In genomic region chr5:35524381-35524780, GRCm38 (mm10) we compare ENCODE assay signal across 11 mouse cellular contexts. TPM values are rescaled to one million over a fixed set of nuclear protein-coding genes. Genes with fewer than 3 reads are reported as not detected.
A peak's percentile ranks its signal among the peaks of the same experiment; 100 is the strongest.
DNase-seq lines count a peak whose midpoint lies in the region; ATAC-seq and TF ChIP-seq lines count a peak whose summit lies in the region.
"Had no signal": no experiment of that assay in that cellular context is flagged by ENCODE, and none has a peak within 500 bp of the region (broad histone marks: within the 10 kb centered on the region; RNA-seq: fewer than 3 reads in every experiment).

No protein-coding gene starts in this region.

- 0 out of 2 replicates have a peak overlapping the region, but pooled peaks have one; percentile 57 for H3K4me2 ChIP-seq in forebrain, embryonic 12.5 days
- H3K4me2 ChIP-seq in forebrain, embryonic 13.5 days: no peak overlapping the region
- peak overlapping the region; percentile 58 for H3K4me2 ChIP-seq in intestine, embryonic 14.5 days (ENCODE audit: low read length)
- no peak overlapping the region for H3K4me2 ChIP-seq in intestine, postnatal 0 days (replicated peaks; ENCODE audit: low read depth)
- peak overlapping the region; percentile 89; the same call in 1 of the 2 replicates for H3K4me2 ChIP-seq in embryonic facial prominence, embryonic 11.5 days (ENCODE audit: low read depth, low read length)
- H3K4me2 ChIP-seq in kidney, embryonic 15.5 days: no peak overlapping the region

- no peak for DNase-seq in intestine, embryonic 14.5 days (ENCODE audit: low spot score)
- DNase-seq in embryonic facial prominence, embryonic 11.5 days (ENCODE audit: low spot score): peak; percentile 35
- DNase-seq in limb, embryonic 10.5 days (ENCODE audit: low spot score): peak; percentile 56
- DNase-seq in c-Kit-positive CD71-positive TER-119-positive erythroid progenitor cells, embryonic 14.5 days (ENCODE audit: low spot score): no peak

- H3K9ac ChIP-seq in forebrain, embryonic 12.5 days: no peak overlapping the region
- no peak overlapping the region for H3K9ac ChIP-seq in forebrain, embryonic 13.5 days
- H3K9ac ChIP-seq in intestine, embryonic 14.5 days (ENCODE audit: low read length): no peak overlapping the region
- no peak overlapping the region for H3K9ac ChIP-seq in intestine, postnatal 0 days (ENCODE audit: low read depth, low read length)
- H3K9ac ChIP-seq in embryonic facial prominence, embryonic 11.5 days (replicated peaks; ENCODE audit: low read length): no peak overlapping the region
- no peak overlapping the region for H3K9ac ChIP-seq in kidney, embryonic 15.5 days
- H3K9ac ChIP-seq: liver, embryonic 14.5 days; midbrain, embryonic 15.5 days had no signal

- H3K36me3 ChIP-seq in forebrain, embryonic 12.5 days (replicated peaks): no peaks in the 10 kb centered on the region
- no peaks in the 10 kb centered on the region for H3K36me3 ChIP-seq in forebrain, embryonic 13.5 days (ENCODE audit: poor library complexity, severe bottlenecking)
- H3K36me3 ChIP-seq in intestine, embryonic 14.5 days (ENCODE audit: control insufficient read depth, insufficient read depth, low read length): no peaks in the 10 kb centered on the region
- no peaks in the 10 kb centered on the region for H3K36me3 ChIP-seq in intestine, postnatal 0 days (ENCODE audit: control insufficient read depth, insufficient read depth)
- H3K36me3 ChIP-seq in embryonic facial prominence, embryonic 11.5 days (replicated peaks; ENCODE audit: control insufficient read depth, insufficient read depth, low read depth, low read length): no peaks in the 10 kb centered on the region
- no peaks in the 10 kb centered on the region for H3K36me3 ChIP-seq in limb, embryonic 10.5 days
- H3K36me3 ChIP-seq in kidney, embryonic 15.5 days: no peaks in the 10 kb centered on the region
- H3K36me3 ChIP-seq: midbrain, embryonic 15.5 days had no signal

- no peak for ATAC-seq in forebrain, embryonic 12.5 days (ENCODE audit: low FRiP score)
- no peak for ATAC-seq in forebrain, embryonic 13.5 days
- no peak for ATAC-seq in intestine, embryonic 14.5 days (replicated peaks; ENCODE audit: low FRiP score, low TSS enrichment, low read depth)
- no peak for ATAC-seq in intestine, postnatal 0 days
- ATAC-seq in embryonic facial prominence, embryonic 11.5 days (replicated peaks; ENCODE audit: insufficient number of reproducible peaks, low FRiP score, low TSS enrichment, low read depth): no peak
- ATAC-seq in kidney, embryonic 15.5 days (replicated peaks; ENCODE audit: low FRiP score): no peak

- WGBS in forebrain, embryonic 12.5 days: 67% methylated on average over 2 of the region's 2 CpGs
- WGBS in forebrain, embryonic 13.5 days: 67% methylated on average over 2 of the region's 2 CpGs
- 81% methylated on average over 2 of the region's 2 CpGs for WGBS in intestine, embryonic 14.5 days
- WGBS in intestine, postnatal 0 days: 76% methylated on average over 2 of the region's 2 CpGs
- WGBS in embryonic facial prominence, embryonic 11.5 days: 66% methylated on average over 2 of the region's 2 CpGs
- 70% methylated on average over 2 of the region's 2 CpGs for WGBS in limb, embryonic 10.5 days
- 80% methylated on average over 2 of the region's 2 CpGs for WGBS in kidney, embryonic 15.5 days

- no peaks in the 10 kb centered on the region for H3K9me3 ChIP-seq in forebrain, embryonic 12.5 days
- H3K9me3 ChIP-seq in forebrain, embryonic 13.5 days (replicated peaks): no peaks in the 10 kb centered on the region
- no peaks in the 10 kb centered on the region for H3K9me3 ChIP-seq in intestine, embryonic 14.5 days (ENCODE audit: control insufficient read depth, low read length)
- no peaks in the 10 kb centered on the region for H3K9me3 ChIP-seq in intestine, postnatal 0 days (ENCODE audit: control insufficient read depth)
- no peaks in the 10 kb centered on the region for H3K9me3 ChIP-seq in embryonic facial prominence, embryonic 11.5 days (replicated peaks; ENCODE audit: control insufficient read depth, low read length)
- H3K9me3 ChIP-seq in limb, embryonic 10.5 days (replicated peaks): no peaks in the 10 kb centered on the region
- H3K9me3 ChIP-seq in kidney, embryonic 15.5 days (replicated peaks): no peaks in the 10 kb centered on the region
- H3K9me3 ChIP-seq: midbrain, embryonic 15.5 days had no signal

- H3K27me3 ChIP-seq in forebrain, embryonic 12.5 days: peaks cover 46% of the 10 kb centered on the region
- peaks cover 25% of the 10 kb centered on the region for H3K27me3 ChIP-seq in forebrain, embryonic 13.5 days
- H3K27me3 ChIP-seq in intestine, embryonic 14.5 days (replicated peaks; ENCODE audit: control insufficient read depth, insufficient read depth, low read length): peaks cover 23% of the 10 kb centered on the region
- peaks cover 21% of the 10 kb centered on the region for H3K27me3 ChIP-seq in intestine, postnatal 0 days (replicated peaks; ENCODE audit: control insufficient read depth, insufficient read depth, low read length)
- H3K27me3 ChIP-seq in embryonic facial prominence, embryonic 11.5 days (ENCODE audit: control insufficient read depth, insufficient read depth, low read length): peaks cover 2% of the 10 kb centered on the region; the same call in 1 of the 2 replicates
- H3K27me3 ChIP-seq in limb, embryonic 10.5 days (ENCODE audit: low read depth, poor library complexity, severe bottlenecking): peaks cover 67% of the 10 kb centered on the region
- H3K27me3 ChIP-seq in kidney, embryonic 15.5 days: peaks cover 41% of the 10 kb centered on the region

- H3K4me3 ChIP-seq in forebrain, embryonic 12.5 days (replicated peaks): no peak overlapping the region
- no peak overlapping the region for H3K4me3 ChIP-seq in forebrain, embryonic 13.5 days
- H3K4me3 ChIP-seq in intestine, embryonic 14.5 days (ENCODE audit: low read depth, low read length): peak overlapping the region; percentile 35; the same call in 1 of the 2 replicates
- H3K4me3 ChIP-seq in intestine, postnatal 0 days (ENCODE audit: low read depth, low read length): no peak overlapping the region
- H3K4me3 ChIP-seq in embryonic facial prominence, embryonic 11.5 days (ENCODE audit: low read depth, low read length): no peak overlapping the region
- H3K4me3 ChIP-seq in limb, embryonic 10.5 days: peak overlapping the region; percentile 54; the same call in 1 of the 2 replicates
- H3K4me3 ChIP-seq in kidney, embryonic 15.5 days (replicated peaks): no peak overlapping the region
- H3K4me3 ChIP-seq: erythroblast, embryonic 14.5 days; midbrain, embryonic 15.5 days had no signal

- TF ChIP-seq CTCF in intestine, postnatal 0 days (IDR thresholded peaks at IDR 0.05; ENCODE audit: low read depth): no peak

- no peak overlapping the region for H3K27ac ChIP-seq in forebrain, embryonic 12.5 days
- no peak overlapping the region for H3K27ac ChIP-seq in forebrain, embryonic 13.5 days
- H3K27ac ChIP-seq in intestine, embryonic 14.5 days (ENCODE audit: low read depth): no peak overlapping the region
- H3K27ac ChIP-seq in intestine, postnatal 0 days (ENCODE audit: low read depth, low read length): no peak overlapping the region
- H3K27ac ChIP-seq in embryonic facial prominence, embryonic 11.5 days (replicated peaks; ENCODE audit: low read depth, low read length): 0 out of 2 replicates have a peak overlapping the region, but pooled peaks have one; percentile 20
- H3K27ac ChIP-seq in limb, embryonic 10.5 days: 0 out of 2 replicates have a peak overlapping the region, but pooled peaks have one; percentile 79
- no peak overlapping the region for H3K27ac ChIP-seq in kidney, embryonic 15.5 days
- H3K27ac ChIP-seq: liver, embryonic 14.5 days; midbrain, embryonic 15.5 days had no signal

- peaks cover 22% of the 10 kb centered on the region for H3K4me1 ChIP-seq in forebrain, embryonic 12.5 days
- H3K4me1 ChIP-seq in forebrain, embryonic 13.5 days: peaks cover 14% of the 10 kb centered on the region
- H3K4me1 ChIP-seq in intestine, embryonic 14.5 days (replicated peaks; ENCODE audit: control insufficient read depth, insufficient read depth, low read length): peaks cover 9% of the 10 kb centered on the region
- no peaks in the 10 kb centered on the region for H3K4me1 ChIP-seq in intestine, postnatal 0 days (replicated peaks; ENCODE audit: control insufficient read depth, insufficient read depth, low read length)
- H3K4me1 ChIP-seq in embryonic facial prominence, embryonic 11.5 days (ENCODE audit: control insufficient read depth, insufficient read depth, low read length): no peaks in the 10 kb centered on the region; the same call in none of the 2 replicates
- H3K4me1 ChIP-seq in limb, embryonic 10.5 days: peaks cover 38% of the 10 kb centered on the region
- peaks cover 20% of the 10 kb centered on the region for H3K4me1 ChIP-seq in kidney, embryonic 15.5 days

RNA-seq across cellular contexts. Expression of gene Cpz, which starts 1.1 kb away (rescaled TPM):
- 1.7 and 3.0 TPM in 2 replicates for polyA plus RNA-seq in forebrain, embryonic 12.5 days (2016; fragmentation: Nextera tagmentation; extraction: Ambion mirVana)
- 0.37 and 0.43 TPM in 2 replicates for polyA plus RNA-seq in forebrain, embryonic 13.5 days (2015; fragmentation: Nextera tagmentation; extraction: Ambion mirVana)
- 11.7 and 12.4 TPM in 2 replicates for polyA plus RNA-seq in intestine, embryonic 14.5 days (2014; fragmentation: Nextera tagmentation; extraction: Ambion mirVana)
- 4.0 and 4.4 TPM in 2 replicates for polyA plus RNA-seq in intestine, postnatal 0 days (2015; fragmentation: Nextera tagmentation; extraction: Ambion mirVana)
- polyA plus RNA-seq in embryonic facial prominence, embryonic 11.5 days (2014; fragmentation: Nextera tagmentation; extraction: Ambion mirVana): 3.6 and 6.0 TPM in 2 replicates
- polyA plus RNA-seq in limb, embryonic 10.5 days (2016; fragmentation: Nextera tagmentation; extraction: Ambion mirVana): 4.2 and 8.0 TPM in 2 replicates
- polyA plus RNA-seq in kidney, embryonic 15.5 days (2015; fragmentation: Nextera tagmentation; extraction: Ambion mirVana): 5.8 and 7.2 TPM in 2 replicates
- polyA plus RNA-seq: erythroblast, embryonic 14.5 days had no signal

RNA-seq across cellular contexts. Expression of gene Trmt44, which starts 50.5 kb away (rescaled TPM):
- 9.8 and 11.1 TPM in 2 replicates for polyA plus RNA-seq in forebrain, embryonic 12.5 days (2016; fragmentation: Nextera tagmentation; extraction: Ambion mirVana)
- polyA plus RNA-seq in forebrain, embryonic 13.5 days (2015; fragmentation: Nextera tagmentation; extraction: Ambion mirVana): 7.3 and 9.1 TPM in 2 replicates
- polyA plus RNA-seq in intestine, embryonic 14.5 days (2014; fragmentation: Nextera tagmentation; extraction: Ambion mirVana): 8.9 and 9.5 TPM in 2 replicates
- polyA plus RNA-seq in intestine, postnatal 0 days (2015; fragmentation: Nextera tagmentation; extraction: Ambion mirVana): 3.6 and 4.6 TPM in 2 replicates
- polyA plus RNA-seq in embryonic facial prominence, embryonic 11.5 days (2014; fragmentation: Nextera tagmentation; extraction: Ambion mirVana): 6.9 and 7.9 TPM in 2 replicates
- 10.1 and 10.6 TPM in 2 replicates for polyA plus RNA-seq in limb, embryonic 10.5 days (2016; fragmentation: Nextera tagmentation; extraction: Ambion mirVana)
- polyA plus RNA-seq in kidney, embryonic 15.5 days (2015; fragmentation: Nextera tagmentation; extraction: Ambion mirVana): 8.3 and 10.1 TPM in 2 replicates

RNA-seq across cellular contexts. Expression of gene Acox3, which starts 58.5 kb away (rescaled TPM):
- polyA plus RNA-seq in forebrain, embryonic 12.5 days (2016; fragmentation: Nextera tagmentation; extraction: Ambion mirVana): 15.6 and 17.6 TPM in 2 replicates
- polyA plus RNA-seq in forebrain, embryonic 13.5 days (2015; fragmentation: Nextera tagmentation; extraction: Ambion mirVana): 12.0 and 15.6 TPM in 2 replicates
- polyA plus RNA-seq in intestine, embryonic 14.5 days (2014; fragmentation: Nextera tagmentation; extraction: Ambion mirVana): 13.2 and 15.1 TPM in 2 replicates
- polyA plus RNA-seq in intestine, postnatal 0 days (2015; fragmentation: Nextera tagmentation; extraction: Ambion mirVana): 19.7 and 21.4 TPM in 2 replicates
- polyA plus RNA-seq in embryonic facial prominence, embryonic 11.5 days (2014; fragmentation: Nextera tagmentation; extraction: Ambion mirVana): 10.5 and 10.9 TPM in 2 replicates
- 7.3 and 11.5 TPM in 2 replicates for polyA plus RNA-seq in limb, embryonic 10.5 days (2016; fragmentation: Nextera tagmentation; extraction: Ambion mirVana)
- polyA plus RNA-seq in kidney, embryonic 15.5 days (2015; fragmentation: Nextera tagmentation; extraction: Ambion mirVana): 12.1 and 12.5 TPM in 2 replicates

Comparison
In these comparisons a context has a peak if more than half of its experiments do, and no peak if none do; other contexts are left out.
1. H3K4me2 ChIP-seq: peak in forebrain, embryonic 12.5 days (single experiment), intestine, embryonic 14.5 days (single experiment) and embryonic facial prominence, embryonic 11.5 days (single experiment); none in forebrain, embryonic 13.5 days (single experiment), intestine, postnatal 0 days (single experiment) and kidney, embryonic 15.5 days (single experiment).
2. H3K4me3 ChIP-seq: peak in intestine, embryonic 14.5 days (single experiment) and limb, embryonic 10.5 days (single experiment); none in forebrain, embryonic 12.5 days (single experiment), forebrain, embryonic 13.5 days (single experiment), intestine, postnatal 0 days (single experiment), embryonic facial prominence, embryonic 11.5 days (single experiment) and kidney, embryonic 15.5 days (single experiment).
3. H3K27ac ChIP-seq: peak in embryonic facial prominence, embryonic 11.5 days (single experiment) and limb, embryonic 10.5 days (single experiment); none in forebrain, embryonic 12.5 days (single experiment), forebrain, embryonic 13.5 days (single experiment), intestine, embryonic 14.5 days (single experiment), intestine, postnatal 0 days (single experiment) and kidney, embryonic 15.5 days (single experiment).
4. DNase-seq: peak in embryonic facial prominence, embryonic 11.5 days (single experiment) and limb, embryonic 10.5 days (single experiment); none in intestine, embryonic 14.5 days (single experiment) and c-Kit-positive CD71-positive TER-119-positive erythroid progenitor cells, embryonic 14.5 days (single experiment).